Mouse (Mus musculus): ENCODE measurements around the gene Lypd6b. TPM values are rescaled to one million over a fixed set of nuclear protein-coding genes. Genes with fewer than 3 reads are reported as not detected.

The Lypd6b gene
- total and polyA plus RNA-seq, 2 experiments from 2014 or later: 0.11 to 0.38 TPM

- H3K9me3 ChIP-seq (replicated peaks; ENCODE audit: control insufficient read depth, low read length): no peaks in the 10 kb centered on the region
- no peaks in the 10 kb centered on the region for H3K27me3 ChIP-seq (ENCODE audit: control insufficient read depth, insufficient read depth, low read length)
- H3K4me3 ChIP-seq (ENCODE audit: low read depth, low read length): no peak overlapping the region
- TF ChIP-seq CTCF (IDR thresholded peaks at IDR 0.05; ENCODE audit: low read depth) (no peak), EP300 (IDR thresholded peaks at IDR 0.05; ENCODE audit: low read depth) (no peak)
- H3K4me1 ChIP-seq (ENCODE audit: control insufficient read depth, insufficient read depth): peaks cover 9% of the 10 kb centered on the region
- 47% methylated on average over 2 of the region's 2 CpGs for WGBS
- no peaks in the 10 kb centered on the region for H3K36me3 ChIP-seq (replicated peaks; ENCODE audit: control insufficient read depth, insufficient read depth, low read length)
- DNase-seq (ENCODE audit: low spot score): no peak
- no peak overlapping the region for H3K9ac ChIP-seq (replicated peaks; ENCODE audit: low read depth, low read length)
- H3K4me2 ChIP-seq (ENCODE audit: low read depth, low read length): no peak overlapping the region
- no peak for ATAC-seq (ENCODE audit: insufficient read depth, low read depth)
- no peak overlapping the region for H3K27ac ChIP-seq (ENCODE audit: low read depth)
Observed at GRCm38 (mm10) chr2:49755054-49755453, 32.4 kb upstream of the Lypd6b start.

GRCm38 (mm10) chr2:49757616-49758015, 29.9 kb upstream of the Lypd6b start:
- H3K9ac ChIP-seq (replicated peaks; ENCODE audit: low read depth, low read length): no peak overlapping the region
- H3K27ac ChIP-seq (ENCODE audit: low read depth): no peak overlapping the region
- H3K27me3 ChIP-seq (ENCODE audit: control insufficient read depth, insufficient read depth, low read length): no peaks in the 10 kb centered on the region
- TF ChIP-seq CTCF (IDR thresholded peaks at IDR 0.05; ENCODE audit: low read depth) (no peak), EP300 (IDR thresholded peaks at IDR 0.05; ENCODE audit: low read depth) (no peak)
- H3K36me3 ChIP-seq (replicated peaks; ENCODE audit: control insufficient read depth, insufficient read depth, low read length): no peaks in the 10 kb centered on the region
- DNase-seq (ENCODE audit: low spot score) (no peak), ATAC-seq (ENCODE audit: insufficient read depth, low read depth) (no peak)
- no peaks in the 10 kb centered on the region for H3K9me3 ChIP-seq (replicated peaks; ENCODE audit: control insufficient read depth, low read length)
- H3K4me2 ChIP-seq (ENCODE audit: low read depth, low read length): no peak overlapping the region
- H3K4me3 ChIP-seq (ENCODE audit: low read depth, low read length): no peak overlapping the region
- WGBS: 83% methylated on average over 7 of the region's 7 CpGs
- H3K4me1 ChIP-seq (ENCODE audit: control insufficient read depth, insufficient read depth): no peaks in the 10 kb centered on the region

GRCm38 (mm10) chr2:49764331-49764946, 23.0 kb upstream of the Lypd6b start:
- ATAC-seq (ENCODE audit: insufficient read depth, low read depth) (no peak), DNase-seq (ENCODE audit: low spot score) (peak; percentile 63)
- TF ChIP-seq CTCF (IDR thresholded peaks at IDR 0.05; ENCODE audit: low read depth): peak; percentile 82
- no peak for TF ChIP-seq EP300 (IDR thresholded peaks at IDR 0.05; ENCODE audit: low read depth)
- no peaks in the 10 kb centered on the region for H3K36me3 ChIP-seq (replicated peaks; ENCODE audit: control insufficient read depth, insufficient read depth, low read length)
- no peak overlapping the region for H3K4me3 ChIP-seq (ENCODE audit: low read depth, low read length)
- H3K27ac ChIP-seq (ENCODE audit: low read depth): no peak overlapping the region
- 44% methylated on average over 7 of the region's 7 CpGs for WGBS
- no peak overlapping the region for H3K9ac ChIP-seq (replicated peaks; ENCODE audit: low read depth, low read length)
- no peak overlapping the region for H3K4me2 ChIP-seq (ENCODE audit: low read depth, low read length)
- no peaks in the 10 kb centered on the region for H3K27me3 ChIP-seq (ENCODE audit: control insufficient read depth, insufficient read depth, low read length)
- H3K9me3 ChIP-seq (replicated peaks; ENCODE audit: control insufficient read depth, low read length): no peaks in the 10 kb centered on the region
- H3K4me1 ChIP-seq (ENCODE audit: control insufficient read depth, insufficient read depth): no peaks in the 10 kb centered on the region

DNA sequence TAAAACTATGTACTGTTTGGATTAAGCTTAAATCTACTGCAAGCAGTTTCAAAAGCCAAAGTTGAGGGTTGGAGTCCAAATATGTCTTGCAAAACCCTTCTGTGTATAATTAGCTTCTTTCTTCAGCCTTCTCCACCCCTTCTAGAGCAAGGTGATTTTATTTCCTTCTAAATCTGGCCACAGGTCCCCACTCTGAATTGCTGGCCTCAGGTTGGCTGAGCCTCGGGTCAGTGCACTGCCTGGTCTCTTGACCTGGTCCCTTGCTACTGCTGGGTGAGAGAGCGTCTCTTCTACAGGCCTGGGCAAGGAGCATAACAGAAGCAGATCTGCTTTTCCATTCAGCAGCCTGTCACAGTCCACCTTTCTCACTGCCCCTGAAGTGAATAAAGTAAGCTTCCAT, 18.6 kb upstream of the Lypd6b start:
- no peaks in the 10 kb centered on the region for H3K4me1 ChIP-seq (ENCODE audit: control insufficient read depth, insufficient read depth)
- no peak overlapping the region for H3K9ac ChIP-seq (replicated peaks; ENCODE audit: low read depth, low read length)
- no peak for TF ChIP-seq CTCF (IDR thresholded peaks at IDR 0.05; ENCODE audit: low read depth)
- TF ChIP-seq EP300 (IDR thresholded peaks at IDR 0.05; ENCODE audit: low read depth): no peak
- H3K27ac ChIP-seq (ENCODE audit: low read depth): no peak overlapping the region
- ATAC-seq (ENCODE audit: insufficient read depth, low read depth): no peak
- 80% methylated on average over 2 of the region's 2 CpGs for WGBS
- H3K4me2 ChIP-seq (ENCODE audit: low read depth, low read length): no peak overlapping the region
- DNase-seq (ENCODE audit: low spot score): no peak
- H3K27me3 ChIP-seq (ENCODE audit: control insufficient read depth, insufficient read depth, low read length): no peaks in the 10 kb centered on the region
- H3K4me3 ChIP-seq (ENCODE audit: low read depth, low read length): no peak overlapping the region
- H3K36me3 ChIP-seq (replicated peaks; ENCODE audit: control insufficient read depth, insufficient read depth, low read length): no peaks in the 10 kb centered on the region
- no peaks in the 10 kb centered on the region for H3K9me3 ChIP-seq (replicated peaks; ENCODE audit: control insufficient read depth, low read length)

DNA sequence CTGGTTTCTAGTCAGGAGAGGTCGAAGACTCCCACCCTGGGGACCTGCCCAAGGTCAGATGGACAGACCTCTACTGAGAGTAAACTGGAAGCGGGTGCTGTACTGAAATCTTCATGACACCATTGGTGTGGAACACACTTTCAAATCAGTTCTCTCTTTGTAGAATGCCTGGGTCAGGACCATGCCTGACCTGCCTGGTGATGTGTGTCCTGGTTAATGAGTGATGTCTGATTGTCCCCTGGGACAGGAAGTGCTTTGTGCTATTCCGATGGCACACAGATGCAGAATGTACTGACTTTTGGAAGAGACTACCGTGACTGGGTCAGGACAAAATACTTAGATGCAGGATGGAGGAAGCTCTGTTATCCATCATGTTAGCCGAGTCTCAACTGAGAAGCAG, 17.0 kb upstream of the Lypd6b start:
- no peaks in the 10 kb centered on the region for H3K9me3 ChIP-seq (replicated peaks; ENCODE audit: control insufficient read depth, low read length)
- TF ChIP-seq EP300 (IDR thresholded peaks at IDR 0.05; ENCODE audit: low read depth) (no peak), CTCF (IDR thresholded peaks at IDR 0.05; ENCODE audit: low read depth) (no peak)
- no peak overlapping the region for H3K27ac ChIP-seq (ENCODE audit: low read depth)
- H3K9ac ChIP-seq (replicated peaks; ENCODE audit: low read depth, low read length): no peak overlapping the region
- no peaks in the 10 kb centered on the region for H3K4me1 ChIP-seq (ENCODE audit: control insufficient read depth, insufficient read depth)
- H3K4me2 ChIP-seq (ENCODE audit: low read depth, low read length): no peak overlapping the region
- no peak overlapping the region for H3K4me3 ChIP-seq (ENCODE audit: low read depth, low read length)
- no peaks in the 10 kb centered on the region for H3K36me3 ChIP-seq (replicated peaks; ENCODE audit: control insufficient read depth, insufficient read depth, low read length)
- DNase-seq (ENCODE audit: low spot score) (no peak), ATAC-seq (ENCODE audit: insufficient read depth, low read depth) (no peak)
- 71% methylated on average over 5 of the region's 5 CpGs for WGBS
- no peaks in the 10 kb centered on the region for H3K27me3 ChIP-seq (ENCODE audit: control insufficient read depth, insufficient read depth, low read length)

DNA sequence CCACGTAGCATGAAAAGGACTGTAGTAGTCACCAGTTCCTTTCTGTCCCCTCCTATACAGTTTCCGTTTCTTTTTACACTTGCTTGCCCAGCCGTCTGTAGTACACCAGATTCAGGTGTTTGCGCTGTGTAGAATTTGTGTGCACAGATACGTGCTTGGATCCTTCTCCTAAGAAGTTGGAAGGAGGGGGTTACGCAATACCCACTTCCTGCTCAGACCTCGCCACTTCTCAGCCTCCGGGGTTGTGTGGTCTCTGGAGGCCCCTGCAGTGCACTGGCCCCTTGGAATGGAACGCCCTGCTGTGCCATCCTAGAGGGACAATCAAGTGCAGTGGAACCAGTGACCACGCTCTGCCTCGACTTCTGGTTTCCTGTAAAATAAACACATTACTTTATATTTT, 16.3 kb upstream of the Lypd6b start:
- Histone ChIP-seq H3K4me2 (ENCODE audit: low read depth, low read length) (no peak overlapping the region), H3K4me1 (ENCODE audit: control insufficient read depth, insufficient read depth) (no peaks in the 10 kb centered on the region), H3K36me3 (replicated peaks; ENCODE audit: control insufficient read depth, insufficient read depth, low read length) (no peaks in the 10 kb centered on the region), H3K9ac (replicated peaks; ENCODE audit: low read depth, low read length) (no peak overlapping the region), H3K27me3 (ENCODE audit: control insufficient read depth, insufficient read depth, low read length) (no peaks in the 10 kb centered on the region), H3K9me3 (replicated peaks; ENCODE audit: control insufficient read depth, low read length) (no peaks in the 10 kb centered on the region), H3K27ac (ENCODE audit: low read depth) (no peak overlapping the region), H3K4me3 (ENCODE audit: low read depth, low read length) (no peak overlapping the region)
- DNase-seq (ENCODE audit: low spot score) (no peak), ATAC-seq (ENCODE audit: insufficient read depth, low read depth) (no peak)
- TF ChIP-seq EP300 (IDR thresholded peaks at IDR 0.05; ENCODE audit: low read depth) (no peak), CTCF (IDR thresholded peaks at IDR 0.05; ENCODE audit: low read depth) (no peak)
- WGBS: 69% methylated on average over 11 of the region's 11 CpGs

Measured in heart, postnatal 0 days (tissue).